Mouse (Mus musculus): ENCODE data around the gene Gm44503. TPM values are rescaled to one million over a fixed set of nuclear protein-coding genes. Genes with fewer than 3 reads are reported as not detected.

Gene Gm44503
- polyA plus RNA-seq (2016; fragmentation: Nextera tagmentation; extraction: Ambion mirVana) = not detected in 2 replicates

GRCm38 (mm10) chr9:72958521-72959450, at the start of gene Gm44503, which contains the start of gene Dyx1c1:
Gene Gm44503 (plus strand): TSS chr9:72958852.
Gene Dyx1c1 (plus strand): TSS chr9:72958785.
- WGBS = 2% methylated on average over 43 of the region's 43 CpGs
- no peaks in the 10 kb centered on the region for H3K27me3 ChIP-seq
- H3K27ac ChIP-seq = peak within 1 kb of the TSS; percentile 50; the same call in 1 of the 2 replicates
- H3K36me3 ChIP-seq (replicated peaks) = no peaks in the 10 kb centered on the region
- peak within 1 kb of the TSS; percentile 64 for H3K9ac ChIP-seq
- ATAC-seq (ENCODE audit: low FRiP score) = peak; percentile 95
- peak within 1 kb of the TSS; percentile 72 for H3K4me2 ChIP-seq
- H3K4me1 ChIP-seq = peaks cover 12% of the 10 kb centered on the region
- H3K9me3 ChIP-seq = no peaks in the 10 kb centered on the region
- H3K4me3 ChIP-seq (replicated peaks) = peak within 1 kb of the TSS; percentile 65

GRCm38 (mm10) chr9:72911381-72911780, 47.3 kb upstream of the Gm44503 start:
- H3K27me3 ChIP-seq = no peaks in the 10 kb centered on the region
- H3K36me3 ChIP-seq (replicated peaks) = peaks cover 8% of the 10 kb centered on the region
- no peak for ATAC-seq (ENCODE audit: low FRiP score)
- H3K9ac ChIP-seq = no peak overlapping the region
- no peak overlapping the region for H3K4me3 ChIP-seq (replicated peaks)
- no peak overlapping the region for H3K27ac ChIP-seq
- WGBS = 88% methylated on average over 2 of the region's 2 CpGs
- no peaks in the 10 kb centered on the region for H3K4me1 ChIP-seq
- H3K4me2 ChIP-seq = no peak overlapping the region
- no peaks in the 10 kb centered on the region for H3K9me3 ChIP-seq

DNA sequence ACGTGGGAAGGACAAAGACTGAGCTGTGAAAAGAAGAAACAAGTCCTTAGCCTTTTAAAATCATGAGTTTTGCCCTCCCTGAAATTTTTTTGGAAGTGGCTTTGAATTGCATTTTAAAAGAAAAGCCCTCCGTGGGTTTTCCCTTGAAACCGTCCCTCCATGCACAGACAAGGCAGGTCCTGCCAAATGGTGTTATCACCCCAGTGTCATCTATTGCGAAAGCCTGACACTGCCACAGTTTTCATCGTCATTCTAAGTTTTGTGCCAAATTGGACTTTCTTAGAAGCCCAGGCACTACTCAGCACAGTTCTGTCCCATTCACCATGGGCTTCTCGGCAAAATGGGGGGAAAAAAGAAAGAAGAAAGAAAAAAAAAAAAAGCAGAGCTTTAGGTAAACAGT, 45.1 kb upstream of the Gm44503 start:
- Histone ChIP-seq H3K9ac (no peak overlapping the region), H3K4me2 (no peak overlapping the region), H3K9me3 (no peaks in the 10 kb centered on the region), H3K4me3 (replicated peaks) (no peak overlapping the region), H3K36me3 (replicated peaks) (peaks cover 5% of the 10 kb centered on the region), H3K27ac (no peak overlapping the region), H3K4me1 (no peaks in the 10 kb centered on the region), H3K27me3 (no peaks in the 10 kb centered on the region)
- no peak for ATAC-seq (ENCODE audit: low FRiP score)
- 83% methylated on average over 6 of the region's 6 CpGs for WGBS

GRCm38 (mm10) chr9:72915728-72916127, 42.9 kb upstream of the Gm44503 start:
- no peak overlapping the region for H3K27ac ChIP-seq
- peaks cover 5% of the 10 kb centered on the region; the same call in 1 of the 2 replicates for H3K36me3 ChIP-seq (replicated peaks)
- H3K4me1 ChIP-seq = no peaks in the 10 kb centered on the region
- H3K9ac ChIP-seq = no peak overlapping the region
- H3K4me3 ChIP-seq (replicated peaks) = no peak overlapping the region
- ATAC-seq (ENCODE audit: low FRiP score) = no peak
- H3K9me3 ChIP-seq = no peaks in the 10 kb centered on the region
- no peak overlapping the region for H3K4me2 ChIP-seq
- 82% methylated on average over 7 of the region's 7 CpGs for WGBS
- H3K27me3 ChIP-seq = no peaks in the 10 kb centered on the region

DNA sequence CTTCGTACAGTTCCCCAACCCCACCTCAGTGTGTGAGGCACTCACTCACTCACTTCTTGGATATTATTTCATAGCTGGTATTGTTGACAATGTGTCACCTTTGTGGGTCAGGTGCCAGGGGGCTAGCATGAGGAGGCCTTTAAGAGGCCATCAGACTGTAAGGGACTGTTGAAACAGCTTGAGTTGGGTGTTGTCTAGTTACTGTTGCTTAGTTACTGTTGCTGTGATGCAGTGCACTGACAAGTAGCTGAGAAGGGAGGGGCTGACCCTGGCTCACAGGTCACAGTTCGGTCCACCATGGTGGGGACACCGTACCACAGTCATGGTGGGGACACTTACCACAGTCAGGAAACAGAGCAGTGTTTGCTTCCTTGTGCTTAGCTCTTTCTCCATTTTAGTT, 35.6 kb upstream of the Gm44503 start:
- H3K36me3 ChIP-seq (replicated peaks) = no peaks in the 10 kb centered on the region
- H3K4me3 ChIP-seq (replicated peaks) = no peak overlapping the region
- H3K27me3 ChIP-seq = peaks cover 11% of the 10 kb centered on the region
- no peaks in the 10 kb centered on the region for H3K9me3 ChIP-seq
- no peak overlapping the region for H3K9ac ChIP-seq
- WGBS = 89% methylated on average over 3 of the region's 3 CpGs
- H3K4me1 ChIP-seq = peaks cover 24% of the 10 kb centered on the region
- no peak overlapping the region for H3K27ac ChIP-seq
- no peak for ATAC-seq (ENCODE audit: low FRiP score)
- no peak overlapping the region for H3K4me2 ChIP-seq

DNA sequence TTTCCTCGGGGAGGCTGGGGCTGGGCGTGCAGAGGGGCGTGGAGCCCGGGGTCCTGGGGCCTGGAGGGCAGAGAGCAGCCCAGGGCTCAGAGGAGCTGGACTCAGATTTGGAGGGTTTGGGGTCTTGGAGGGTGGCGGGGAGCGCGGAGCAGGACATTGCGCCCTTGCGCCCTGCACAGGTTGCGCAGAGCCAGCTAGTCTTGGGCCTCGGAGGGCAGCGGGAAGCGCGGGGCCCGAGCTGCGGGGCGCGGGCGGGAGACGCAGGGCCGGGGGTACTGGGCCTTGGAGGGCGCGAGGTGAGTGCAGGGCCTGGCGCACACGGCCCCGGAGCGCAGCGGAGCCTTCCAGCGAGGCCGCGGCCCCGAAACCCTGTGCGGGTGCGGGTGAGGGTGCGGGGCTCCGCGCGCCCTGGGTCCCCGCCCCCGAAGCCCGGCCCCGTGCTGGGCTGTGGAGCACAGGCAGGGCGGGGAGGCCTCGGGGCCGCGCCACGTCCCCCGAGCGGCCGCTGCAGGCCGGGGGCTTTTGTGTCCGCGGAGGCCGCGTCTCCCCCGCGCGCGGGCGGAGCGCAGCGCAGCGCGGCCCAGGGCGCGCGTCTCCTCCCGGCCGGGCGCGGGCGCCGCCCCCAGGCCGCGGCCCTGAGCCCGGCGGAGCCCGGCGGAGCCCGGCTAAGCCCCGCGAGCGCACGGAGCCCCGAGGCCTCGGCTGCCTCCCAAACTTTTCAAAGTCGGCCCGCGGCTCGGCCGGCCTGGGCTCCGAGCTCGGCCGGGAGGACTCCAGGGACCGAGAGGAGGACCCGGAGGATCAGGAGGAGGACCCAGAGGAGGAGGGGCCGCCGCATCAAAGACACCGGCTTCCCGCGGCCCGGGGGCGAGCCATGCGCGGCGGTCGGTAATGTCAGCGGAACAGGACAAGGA, 33.4 kb upstream of the Gm44503 start, which contains the start of gene Pygo1:
Gene Pygo1, plus strand, starts transcription at position 625 of the 914 bp plus-strand sequence.
- peak; percentile 85 for ATAC-seq (ENCODE audit: low FRiP score)
- peak within 1 kb of the TSS; percentile 96 for H3K9ac ChIP-seq
- no peaks in the 10 kb centered on the region for H3K9me3 ChIP-seq
- WGBS = 1% methylated on average over 84 of the region's 108 CpGs
- peaks cover 11% of the 10 kb centered on the region for H3K27me3 ChIP-seq
- peak within 1 kb of the TSS; percentile 82 for H3K4me3 ChIP-seq (replicated peaks)
- no peaks in the 10 kb centered on the region; the same call in 1 of the 2 replicates for H3K36me3 ChIP-seq (replicated peaks)
- peak within 1 kb of the TSS; percentile 88 for H3K27ac ChIP-seq
- peak within 1 kb of the TSS; percentile 95 for H3K4me2 ChIP-seq
- H3K4me1 ChIP-seq = peaks cover 24% of the 10 kb centered on the region

DNA sequence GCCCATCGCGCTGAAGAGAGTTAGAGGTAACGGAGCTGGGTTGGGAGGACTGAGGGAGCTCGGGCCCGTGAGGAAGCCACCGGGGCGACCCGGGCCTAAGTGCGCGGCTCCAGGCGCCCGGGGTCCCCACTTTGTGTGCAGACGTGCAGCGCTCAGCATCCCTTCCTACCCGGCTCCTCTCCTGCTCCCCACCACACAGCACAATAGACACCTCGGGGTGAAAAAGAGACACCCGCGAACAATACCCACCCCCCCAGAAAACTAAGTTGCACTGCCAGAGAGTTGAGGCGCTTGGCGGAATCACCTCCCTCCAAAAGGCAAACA, 32.8 kb upstream of the Gm44503 start:
- H3K4me2 ChIP-seq = peak overlapping the region; percentile 95
- peak overlapping the region; percentile 82 for H3K4me3 ChIP-seq (replicated peaks)
- H3K36me3 ChIP-seq (replicated peaks) = no peaks in the 10 kb centered on the region; the same call in 1 of the 2 replicates
- ATAC-seq (ENCODE audit: low FRiP score) = peak; percentile 78
- peak overlapping the region; percentile 96 for H3K9ac ChIP-seq
- peaks cover 11% of the 10 kb centered on the region for H3K27me3 ChIP-seq
- H3K9me3 ChIP-seq = no peaks in the 10 kb centered on the region
- peaks cover 24% of the 10 kb centered on the region for H3K4me1 ChIP-seq
- peak overlapping the region; percentile 88 for H3K27ac ChIP-seq
- under 1% methylated on average over 20 of the region's 20 CpGs for WGBS

- H3K36me3 ChIP-seq (replicated peaks) = peaks cover 9% of the 10 kb centered on the region; the same call in 1 of the 2 replicates
- H3K4me2 ChIP-seq = no peak overlapping the region
- no peak overlapping the region for H3K9ac ChIP-seq
- no peaks in the 10 kb centered on the region for H3K9me3 ChIP-seq
- 81% methylated on average over 13 of the region's 13 CpGs for WGBS
- no peak overlapping the region for H3K27ac ChIP-seq
- H3K27me3 ChIP-seq = no peaks in the 10 kb centered on the region
- H3K4me3 ChIP-seq (replicated peaks) = no peak overlapping the region
- H3K4me1 ChIP-seq = peaks cover 18% of the 10 kb centered on the region
- ATAC-seq (ENCODE audit: low FRiP score) = no peak
Measured at GRCm38 (mm10) chr9:72931166-72931790, 27.4 kb upstream of the Gm44503 start.

- Histone ChIP-seq H3K36me3 (replicated peaks) (peaks cover 9% of the 10 kb centered on the region; the same call in 1 of the 2 replicates), H3K4me2 (no peak overlapping the region), H3K27me3 (no peaks in the 10 kb centered on the region), H3K4me3 (replicated peaks) (no peak overlapping the region), H3K27ac (no peak overlapping the region), H3K9ac (no peak overlapping the region), H3K4me1 (no peaks in the 10 kb centered on the region), H3K9me3 (no peaks in the 10 kb centered on the region)
- 91% methylated on average over 4 of the region's 4 CpGs for WGBS
- no peak for ATAC-seq (ENCODE audit: low FRiP score)
Measured at GRCm38 (mm10) chr9:72935309-72935708, 23.3 kb upstream of the Gm44503 start.

DNA sequence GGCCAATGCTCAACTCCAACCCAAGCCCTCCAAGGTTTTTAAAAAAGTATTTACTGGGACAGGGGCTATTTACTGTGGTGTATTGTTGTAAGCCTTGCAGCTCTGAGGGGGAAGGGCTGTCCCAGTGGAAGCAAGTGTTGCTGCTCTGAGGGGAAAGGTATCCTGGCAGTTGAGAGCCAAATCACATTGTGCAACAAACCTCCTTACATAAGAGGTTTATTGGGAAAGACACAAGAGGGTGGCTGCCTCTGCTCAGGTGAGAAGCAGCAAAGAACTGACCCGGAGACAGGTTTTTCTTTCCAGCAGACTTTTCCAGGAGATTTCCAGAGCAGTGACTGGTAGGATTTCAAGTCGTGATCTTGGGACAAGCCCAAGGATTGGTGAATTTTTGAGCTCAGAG, 22.4 kb upstream of the Gm44503 start:
- H3K27ac ChIP-seq = 0 out of 2 replicates have a peak overlapping the region, but pooled peaks have one; percentile 50
- no peaks in the 10 kb centered on the region for H3K9me3 ChIP-seq
- 81% methylated on average over 2 of the region's 2 CpGs for WGBS
- no peak overlapping the region for H3K4me2 ChIP-seq
- H3K4me1 ChIP-seq = no peaks in the 10 kb centered on the region
- no peak overlapping the region for H3K4me3 ChIP-seq (replicated peaks)
- H3K27me3 ChIP-seq = no peaks in the 10 kb centered on the region
- H3K9ac ChIP-seq = no peak overlapping the region
- ATAC-seq (ENCODE audit: low FRiP score) = no peak
- peaks cover 9% of the 10 kb centered on the region; the same call in 1 of the 2 replicates for H3K36me3 ChIP-seq (replicated peaks)

- H3K36me3 ChIP-seq (replicated peaks) = peaks cover 34% of the 10 kb centered on the region
- no peak overlapping the region for H3K4me2 ChIP-seq
- H3K4me3 ChIP-seq (replicated peaks) = no peak overlapping the region
- ATAC-seq (ENCODE audit: low FRiP score) = no peak
- no peak overlapping the region for H3K27ac ChIP-seq
- no peaks in the 10 kb centered on the region for H3K4me1 ChIP-seq
- 64% methylated on average over 3 of the region's 3 CpGs for WGBS
- no peaks in the 10 kb centered on the region for H3K27me3 ChIP-seq
- H3K9ac ChIP-seq = no peak overlapping the region
- peaks cover 7% of the 10 kb centered on the region for H3K9me3 ChIP-seq
Measured at GRCm38 (mm10) chr9:72943424-72943823, 15.2 kb upstream of the Gm44503 start.

All from forebrain, embryonic 12.5 days (tissue).